ENCODE assay signal across 12 mouse cellular contexts in the genomic region with DNA sequence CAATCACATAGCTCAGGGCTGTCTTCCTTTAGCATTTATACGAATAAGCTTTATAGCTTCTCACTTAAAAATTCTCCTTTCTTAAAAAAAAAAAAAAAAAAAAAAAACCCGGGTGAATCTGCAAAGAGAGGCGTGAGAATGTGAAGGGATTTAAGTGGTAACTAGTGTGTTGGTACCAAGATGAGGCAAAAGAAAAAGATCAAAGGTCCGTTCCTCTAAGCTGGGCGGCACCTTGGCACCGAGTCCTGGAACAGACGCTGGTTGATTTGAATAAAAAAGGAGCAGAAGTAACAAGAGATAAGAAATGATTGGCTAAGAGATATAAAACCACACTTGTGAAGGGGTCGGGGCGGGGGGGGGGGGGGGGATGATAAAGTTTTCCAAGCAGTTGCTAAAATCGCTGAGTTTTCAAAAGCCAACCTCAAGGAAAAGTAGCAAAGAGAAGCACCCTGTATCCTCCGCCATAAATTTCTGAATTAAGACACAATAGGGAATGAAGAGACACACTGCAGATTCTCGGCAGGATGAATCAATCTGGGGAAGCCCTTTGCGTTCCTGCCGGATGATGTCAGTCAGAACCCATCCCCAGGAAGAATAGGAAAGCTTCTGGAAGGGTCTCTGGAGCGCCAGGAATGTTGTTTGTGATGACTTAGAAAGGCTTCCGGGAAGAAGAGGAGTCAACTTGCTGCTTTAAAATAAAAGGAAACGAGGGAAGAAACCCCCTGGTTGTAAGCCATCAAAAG.
DNase-seq lines count a peak whose midpoint lies in the region; ATAC-seq and TF ChIP-seq lines count a peak whose summit lies in the region.
"Had no signal": no experiment of that assay in that cellular context is flagged by ENCODE, and none has a peak within 500 bp of the region (broad histone marks: within the 10 kb centered on the region; RNA-seq: fewer than 3 reads in every experiment).

No protein-coding gene starts in this region.

- H3K9me3 ChIP-seq in heart, postnatal 0 days (replicated peaks; ENCODE audit: control insufficient read depth, low read length), result no peaks in the 10 kb centered on the region
- H3K9me3 ChIP-seq in intestine, postnatal 0 days (ENCODE audit: control insufficient read depth), result no peaks in the 10 kb centered on the region

- H3K36me3 ChIP-seq in heart, postnatal 0 days (replicated peaks; ENCODE audit: control insufficient read depth, insufficient read depth, low read length), result no peaks in the 10 kb centered on the region
- no peaks in the 10 kb centered on the region for H3K36me3 ChIP-seq in intestine, postnatal 0 days (ENCODE audit: control insufficient read depth, insufficient read depth)

- no peaks in the 10 kb centered on the region for H3K27me3 ChIP-seq in heart, postnatal 0 days (ENCODE audit: control insufficient read depth, insufficient read depth, low read length)
- no peaks in the 10 kb centered on the region for H3K27me3 ChIP-seq in intestine, postnatal 0 days (replicated peaks; ENCODE audit: control insufficient read depth, insufficient read depth, low read length)

- intact Hi-C loops in heart, postnatal 25 days (cut with DNase I), result no loop called here

- H3K27ac ChIP-seq in heart, postnatal 0 days (ENCODE audit: low read depth), result no peak overlapping the region
- H3K27ac ChIP-seq in intestine, postnatal 0 days (ENCODE audit: low read depth, low read length), result no peak overlapping the region
- H3K27ac ChIP-seq: liver, embryonic 14.5 days had no signal

- no peak for ATAC-seq in heart, postnatal 0 days (ENCODE audit: insufficient read depth, low read depth)
- ATAC-seq in intestine, postnatal 0 days, result no peak

- no peak for DNase-seq in heart, postnatal 0 days (ENCODE audit: low spot score)
- DNase-seq in heart, postnatal 25 days (ENCODE audit: low spot score), result no peak
- DNase-seq in CD4-positive helper T cell, adult 2 months (ENCODE audit: low read depth, low spot score), result peak; percentile 15
- DNase-seq in ZHBTc4 (ENCODE audit: low read depth, low spot score), result peak; percentile 75
- no peak for DNase-seq in urinary bladder, postnatal 36 days (ENCODE audit: low spot score in 2 of 2)
- DNase-seq in left cerebral cortex, adult 18-20 months (ENCODE audit: low spot score in 2 of 2), result no peak
- DNase-seq: gastrocnemius, postnatal 10 days; right cerebral cortex, postnatal 14 days; thymus, adult 18-20 months had no signal

- TF ChIP-seq EP300 in heart, postnatal 0 days (IDR thresholded peaks at IDR 0.05; ENCODE audit: low read depth), result no peak

- no peak overlapping the region for H3K4me3 ChIP-seq in heart, postnatal 0 days (ENCODE audit: low read depth, low read length)
- H3K4me3 ChIP-seq in intestine, postnatal 0 days (ENCODE audit: low read depth, low read length), result no peak overlapping the region
- H3K4me3 ChIP-seq: myocyte had no signal

- peak overlapping the region; percentile 34 for H3K4me2 ChIP-seq in heart, postnatal 0 days (ENCODE audit: low read depth, low read length)
- 0 out of 2 replicates have a peak overlapping the region, but pooled peaks have one; percentile 3 for H3K4me2 ChIP-seq in intestine, postnatal 0 days (replicated peaks; ENCODE audit: low read depth)

- H3K9ac ChIP-seq in heart, postnatal 0 days (replicated peaks; ENCODE audit: low read depth, low read length), result no peak overlapping the region
- no peak overlapping the region for H3K9ac ChIP-seq in intestine, postnatal 0 days (ENCODE audit: low read depth, low read length)
- H3K9ac ChIP-seq: liver, embryonic 14.5 days had no signal

- no peak for TF ChIP-seq CTCF in heart, postnatal 0 days (IDR thresholded peaks at IDR 0.05; ENCODE audit: low read depth)
- no peak for TF ChIP-seq CTCF in intestine, postnatal 0 days (IDR thresholded peaks at IDR 0.05; ENCODE audit: low read depth)

- 29% methylated on average over 17 of the region's 17 CpGs for WGBS in heart, postnatal 0 days
- WGBS in intestine, postnatal 0 days, result 24% methylated on average over 16 of the region's 17 CpGs

- peaks cover 25% of the 10 kb centered on the region for H3K4me1 ChIP-seq in heart, postnatal 0 days (ENCODE audit: control insufficient read depth, insufficient read depth)
- H3K4me1 ChIP-seq in intestine, postnatal 0 days (replicated peaks; ENCODE audit: control insufficient read depth, insufficient read depth, low read length), result no peaks in the 10 kb centered on the region; the same call in 1 of the 2 replicates

Comparison
In these comparisons a context has a peak if more than half of its experiments do, and no peak if none do; other contexts are left out.
1. DNase-seq: peak in CD4-positive helper T cell, adult 2 months (single experiment) and ZHBTc4 (single experiment); none in heart, postnatal 0 days (single experiment), heart, postnatal 25 days (single experiment), urinary bladder, postnatal 36 days (0 of 2) and left cerebral cortex, adult 18-20 months (0 of 2).